Mouse (Mus musculus): ENCODE measurements at regions not wholly inside any gene's neighbourhood (a gene's known extent, or its start where the extent isn't known, plus 50 kb on each side); places are given as distances from the start of the nearest gene placed in this dataset.
A peak's percentile ranks its signal among the peaks of the same experiment; 100 is the strongest.

DNA sequence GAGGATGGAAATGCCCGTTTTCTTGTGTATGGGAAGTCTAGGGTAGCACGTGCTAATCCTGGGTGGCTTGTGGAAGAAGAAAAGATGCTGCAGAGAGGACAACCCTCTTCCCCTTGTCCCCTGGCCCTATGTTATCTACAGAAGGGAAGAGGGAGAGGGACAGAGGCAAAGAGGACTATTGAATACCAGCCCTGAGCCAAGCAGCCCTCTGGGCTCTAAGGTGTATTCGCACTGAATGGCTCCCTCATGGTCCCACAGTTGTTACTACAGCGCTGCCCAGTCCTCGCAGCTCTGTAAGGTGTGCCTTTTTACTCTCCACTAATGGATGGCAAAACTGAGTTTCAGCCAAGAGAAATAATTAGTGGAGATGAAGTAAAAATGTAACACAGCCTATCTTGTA, 128.9 kb downstream of the Cd24a start:
- no peak for ATAC-seq (replicated peaks)

GRCm38 (mm10) chr10:43707821-43708373, 129.8 kb downstream of the Cd24a start:
- Histone ChIP-seq H3K27me3 (no peaks in the 10 kb centered on the region), H3K36me3 (no peaks in the 10 kb centered on the region), H3K4me1 (no peaks in the 10 kb centered on the region), H3K9me3 (no peaks in the 10 kb centered on the region), H3K27ac (replicated peaks) (no peak overlapping the region), H3K4me3 (no peak overlapping the region), H3K4me2 (replicated peaks) (no peak overlapping the region), H3K9ac (replicated peaks) (no peak overlapping the region)
- 61% methylated on average over 15 of the region's 15 CpGs for WGBS
- no peak for ATAC-seq (replicated peaks)

More for the DNA sequence above, 128.9 kb downstream of the Cd24a start:
- no peaks in the 10 kb centered on the region for H3K36me3 ChIP-seq
- 76% methylated on average over 5 of the region's 5 CpGs for WGBS
- H3K27me3 ChIP-seq = no peaks in the 10 kb centered on the region
- H3K9ac ChIP-seq (replicated peaks) = no peak overlapping the region
- no peaks in the 10 kb centered on the region for H3K9me3 ChIP-seq
- H3K27ac ChIP-seq (replicated peaks) = no peak overlapping the region
- H3K4me2 ChIP-seq (replicated peaks) = no peak overlapping the region
- no peak overlapping the region for H3K4me3 ChIP-seq
- no peaks in the 10 kb centered on the region for H3K4me1 ChIP-seq

- Histone ChIP-seq H3K4me2 (replicated peaks) (no peak overlapping the region), H3K9me3 (no peaks in the 10 kb centered on the region), H3K27me3 (no peaks in the 10 kb centered on the region), H3K4me1 (no peaks in the 10 kb centered on the region), H3K4me3 (no peak overlapping the region), H3K9ac (replicated peaks) (no peak overlapping the region), H3K27ac (replicated peaks) (no peak overlapping the region), H3K36me3 (no peaks in the 10 kb centered on the region)
- no peak for ATAC-seq (replicated peaks)
- WGBS = 91% methylated on average over 6 of the region's 6 CpGs
These were observed 131.4 kb downstream of the Cd24a start for GRCm38 (mm10) chr10:43709278-43710033.

GRCm38 (mm10) chr10:43710186-43710885, 132.3 kb downstream of the Cd24a start:
- ATAC-seq (replicated peaks) = no peak
- WGBS = 88% methylated on average over 8 of the region's 8 CpGs

DNA sequence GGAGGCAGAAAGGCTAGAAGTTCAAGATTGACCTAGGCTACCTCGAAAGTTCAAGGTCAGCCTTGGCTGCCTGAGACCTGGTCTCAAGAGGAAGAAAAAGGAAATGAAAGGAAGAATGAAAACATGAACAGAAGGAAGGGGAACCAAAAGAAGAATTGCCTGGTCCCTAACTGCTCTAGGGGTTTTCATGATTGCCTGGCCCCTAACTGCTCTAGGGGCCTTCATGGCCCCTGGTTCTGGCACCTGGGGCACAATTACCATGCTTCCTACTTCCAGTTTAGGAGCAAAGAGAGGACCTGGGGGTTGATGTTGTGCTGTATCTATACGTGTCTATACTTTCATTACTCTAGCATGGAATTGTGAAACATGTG, 132.8 kb downstream of the Cd24a start:
- ATAC-seq (replicated peaks) = no peak
- 93% methylated on average over 2 of the region's 2 CpGs for WGBS
- Histone ChIP-seq H3K9me3 (no peaks in the 10 kb centered on the region), H3K4me3 (no peak overlapping the region), H3K9ac (replicated peaks) (no peak overlapping the region), H3K27me3 (no peaks in the 10 kb centered on the region), H3K27ac (replicated peaks) (no peak overlapping the region), H3K36me3 (no peaks in the 10 kb centered on the region), H3K4me2 (replicated peaks) (no peak overlapping the region), H3K4me1 (no peaks in the 10 kb centered on the region)

More at GRCm38 (mm10) chr10:43710186-43710885, 132.3 kb downstream of the Cd24a start:
- Histone ChIP-seq H3K4me1 (no peaks in the 10 kb centered on the region), H3K36me3 (no peaks in the 10 kb centered on the region), H3K4me3 (no peak overlapping the region), H3K4me2 (replicated peaks) (no peak overlapping the region), H3K9me3 (no peaks in the 10 kb centered on the region), H3K27ac (replicated peaks) (no peak overlapping the region), H3K27me3 (no peaks in the 10 kb centered on the region), H3K9ac (replicated peaks) (no peak overlapping the region)

- Histone ChIP-seq H3K9ac (replicated peaks) (no peak overlapping the region), H3K9me3 (no peaks in the 10 kb centered on the region), H3K27ac (replicated peaks) (no peak overlapping the region), H3K36me3 (no peaks in the 10 kb centered on the region), H3K4me3 (no peak overlapping the region), H3K27me3 (no peaks in the 10 kb centered on the region), H3K4me2 (replicated peaks) (no peak overlapping the region), H3K4me1 (no peaks in the 10 kb centered on the region)
- no peak for ATAC-seq (replicated peaks)
These were observed 134.6 kb downstream of the Cd24a start for GRCm38 (mm10) chr10:43712657-43713056.

DNA sequence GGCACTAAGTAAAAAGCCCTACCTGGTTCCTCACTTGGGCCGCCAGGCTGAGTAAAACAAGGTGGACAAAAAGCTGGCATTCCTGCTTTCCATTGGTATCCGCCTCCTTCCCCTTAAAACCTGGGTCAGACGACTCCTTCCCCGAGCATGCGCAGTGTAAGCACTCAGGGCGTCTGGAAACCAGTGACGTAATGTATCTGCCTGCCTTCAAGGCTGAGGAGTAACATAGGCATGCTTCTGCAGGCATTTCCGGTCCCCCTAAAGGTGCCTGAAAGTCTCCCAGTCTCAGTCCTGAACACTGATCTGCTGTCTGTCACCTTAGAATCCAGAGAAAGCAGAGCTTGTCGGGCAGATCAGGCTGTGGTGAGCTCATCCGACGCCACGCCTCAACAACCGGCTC, 140.7 kb downstream of the Cd24a start:
- Histone ChIP-seq H3K9me3 (no peaks in the 10 kb centered on the region), H3K9ac (replicated peaks) (no peak overlapping the region), H3K27me3 (no peaks in the 10 kb centered on the region), H3K4me2 (replicated peaks) (no peak overlapping the region), H3K4me3 (no peak overlapping the region), H3K27ac (replicated peaks) (no peak overlapping the region), H3K36me3 (no peaks in the 10 kb centered on the region), H3K4me1 (peaks cover 17% of the 10 kb centered on the region)
- no peak for ATAC-seq (replicated peaks)
- WGBS = 52% methylated on average over 13 of the region's 13 CpGs

GRCm38 (mm10) chr10:43721356-43721755, 143.3 kb downstream of the Cd24a start:
- H3K27ac ChIP-seq (replicated peaks) = no peak overlapping the region
- peaks cover 21% of the 10 kb centered on the region for H3K4me1 ChIP-seq
- no peak overlapping the region for H3K4me3 ChIP-seq
- no peaks in the 10 kb centered on the region for H3K9me3 ChIP-seq
- WGBS = 81% methylated on average over 4 of the region's 4 CpGs
- no peaks in the 10 kb centered on the region for H3K36me3 ChIP-seq
- H3K9ac ChIP-seq (replicated peaks) = no peak overlapping the region
- H3K4me2 ChIP-seq (replicated peaks) = no peak overlapping the region
- ATAC-seq (replicated peaks) = no peak
- no peaks in the 10 kb centered on the region for H3K27me3 ChIP-seq

GRCm38 (mm10) chr10:43722164-43722563, 144.1 kb downstream of the Cd24a start:
- Histone ChIP-seq H3K4me3 (no peak overlapping the region), H3K27ac (replicated peaks) (no peak overlapping the region)

DNA sequence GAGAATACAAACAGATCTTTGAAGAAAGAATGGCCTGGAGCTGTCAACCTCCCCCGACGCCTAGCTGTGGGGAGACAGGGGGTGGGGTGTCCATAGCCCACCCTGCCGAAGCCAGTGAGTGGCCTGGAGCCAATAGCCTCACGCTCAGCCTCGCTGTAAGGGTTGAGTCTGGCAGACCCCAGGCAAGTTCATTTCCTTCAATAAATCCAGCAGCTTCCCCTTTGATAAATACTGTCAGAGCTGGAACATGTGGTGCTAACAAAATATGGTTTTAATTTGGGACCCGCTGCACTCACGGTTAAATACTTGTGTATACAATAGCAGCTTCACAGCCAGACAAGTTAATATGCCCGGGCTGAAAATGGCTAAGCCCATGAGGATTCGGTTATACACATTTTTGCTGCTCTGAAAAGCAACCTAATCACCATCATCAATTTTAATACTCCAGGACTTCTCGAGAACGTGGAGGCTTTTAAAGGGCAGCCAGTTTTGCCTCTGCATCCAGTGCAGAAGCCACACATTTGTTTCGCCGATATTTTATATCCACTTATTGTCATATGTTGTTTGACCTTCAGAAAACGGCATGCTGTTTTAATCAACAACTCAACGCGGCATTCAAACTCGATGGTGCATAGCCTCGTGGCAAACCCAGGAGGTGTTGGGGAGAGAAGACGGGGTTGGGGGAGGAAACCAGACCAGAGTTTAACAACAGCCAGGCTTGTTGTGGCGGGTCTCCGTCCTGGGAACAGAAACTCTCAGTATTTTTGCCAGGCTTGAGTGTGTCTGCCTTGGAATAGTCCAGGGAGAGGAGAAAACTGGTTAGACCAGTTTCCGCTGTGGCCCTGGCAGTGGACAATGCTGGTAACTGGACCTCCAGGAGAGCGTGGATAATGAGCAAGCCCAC, 144.9 kb downstream of the Cd24a start:
- H3K9me3 ChIP-seq = no peaks in the 10 kb centered on the region
- no peak overlapping the region; the same call in 1 of the 2 replicates for H3K27ac ChIP-seq (replicated peaks)

More at GRCm38 (mm10) chr10:43722164-43722563, 144.1 kb downstream of the Cd24a start:
- Histone ChIP-seq H3K9ac (replicated peaks) (no peak overlapping the region), H3K36me3 (no peaks in the 10 kb centered on the region), H3K4me1 (peaks cover 21% of the 10 kb centered on the region), H3K9me3 (no peaks in the 10 kb centered on the region), H3K27me3 (no peaks in the 10 kb centered on the region), H3K4me2 (replicated peaks) (no peak overlapping the region)
- WGBS = 0% methylated on average over 3 of the region's 3 CpGs
- ATAC-seq (replicated peaks) = no peak

GRCm38 (mm10) chr10:43723615-43723937, 145.5 kb downstream of the Cd24a start:
- 0% methylated on average over 12 of the region's 12 CpGs for WGBS
- Histone ChIP-seq H3K27ac (replicated peaks) (no peak overlapping the region), H3K4me1 (peaks cover 21% of the 10 kb centered on the region), H3K36me3 (no peaks in the 10 kb centered on the region), H3K4me2 (replicated peaks) (peak overlapping the region; percentile 74), H3K9me3 (no peaks in the 10 kb centered on the region), H3K27me3 (no peaks in the 10 kb centered on the region), H3K4me3 (peak overlapping the region; percentile 34), H3K9ac (replicated peaks) (peak overlapping the region; percentile 35)
- no peak; the same call in 1 of the 2 replicates for ATAC-seq (replicated peaks)

More for the DNA sequence above, 144.9 kb downstream of the Cd24a start:
- ATAC-seq (replicated peaks) = peak; percentile 62
- Histone ChIP-seq H3K9ac (replicated peaks) (peak overlapping the region; percentile 35), H3K36me3 (no peaks in the 10 kb centered on the region), H3K4me3 (peak overlapping the region; percentile 34), H3K4me1 (peaks cover 21% of the 10 kb centered on the region), H3K27me3 (no peaks in the 10 kb centered on the region), H3K4me2 (replicated peaks) (peak overlapping the region; percentile 74)
- WGBS = 2% methylated on average over 23 of the region's 23 CpGs

DNA sequence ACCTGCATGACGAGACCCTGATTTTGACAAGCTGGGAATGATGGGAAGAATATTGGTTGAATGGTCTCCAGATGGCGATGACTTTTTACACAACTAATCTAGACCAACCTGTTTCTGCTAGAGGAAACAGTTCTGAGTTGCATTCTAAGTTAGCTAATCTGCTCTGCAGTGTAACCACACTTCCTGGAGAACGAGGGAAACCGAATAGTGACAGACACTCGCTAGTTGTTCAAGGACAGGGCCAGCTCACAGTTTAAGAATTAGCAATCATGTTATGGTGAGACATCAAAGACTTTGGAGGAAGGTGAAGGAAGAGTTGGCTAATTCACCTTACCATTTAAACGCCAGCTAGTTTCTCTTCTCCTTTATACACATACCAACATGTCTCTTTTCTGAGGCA, 149.7 kb downstream of the Cd24a start:
- Histone ChIP-seq H3K9ac (replicated peaks) (no peak overlapping the region), H3K9me3 (no peaks in the 10 kb centered on the region), H3K27ac (replicated peaks) (no peak overlapping the region), H3K4me2 (replicated peaks) (no peak overlapping the region), H3K36me3 (no peaks in the 10 kb centered on the region), H3K4me1 (peaks cover 14% of the 10 kb centered on the region), H3K4me3 (no peak overlapping the region), H3K27me3 (no peaks in the 10 kb centered on the region)
- WGBS = 90% methylated on average over 6 of the region's 6 CpGs
- ATAC-seq (replicated peaks) = no peak
